Mouse (Mus musculus) adrenal gland, postnatal 10 days (tissue): Measurements from ENCODE around the gene Fxyd3. TPM values are rescaled to one million over a fixed set of nuclear protein-coding genes. Genes with fewer than 3 reads are reported as not detected.
A peak's percentile ranks its signal among the peaks of the same experiment; 100 is the strongest.

Experiments used
- DNase-seq: peaks from one replicate; pipeline ENCODE4 v3.0.0; 2021; ENCODE audit warnings: mixed read lengths
- total RNA-seq, 2 experiments: library from RNA; stranded (reverse); gene quantifications; 2 replicates each; pipeline ENCODE4 v1.2.3; 2021

Fxyd3 gene
- total RNA-seq, 2 experiments from 2014 or later: 4.0 to 5.6 TPM

GRCm38 (mm10) chr7:31070324-31070723, 6.2 kb downstream of the Fxyd3 start:
- DNase-seq: no peak

GRCm38 (mm10) chr7:31069491-31069890, 7.0 kb downstream of the Fxyd3 start:
- no peak for DNase-seq

- DNase-seq: peak; percentile 55
Measured at GRCm38 (mm10) chr7:31067836-31068235, 8.7 kb downstream of the Fxyd3 start.

DNA sequence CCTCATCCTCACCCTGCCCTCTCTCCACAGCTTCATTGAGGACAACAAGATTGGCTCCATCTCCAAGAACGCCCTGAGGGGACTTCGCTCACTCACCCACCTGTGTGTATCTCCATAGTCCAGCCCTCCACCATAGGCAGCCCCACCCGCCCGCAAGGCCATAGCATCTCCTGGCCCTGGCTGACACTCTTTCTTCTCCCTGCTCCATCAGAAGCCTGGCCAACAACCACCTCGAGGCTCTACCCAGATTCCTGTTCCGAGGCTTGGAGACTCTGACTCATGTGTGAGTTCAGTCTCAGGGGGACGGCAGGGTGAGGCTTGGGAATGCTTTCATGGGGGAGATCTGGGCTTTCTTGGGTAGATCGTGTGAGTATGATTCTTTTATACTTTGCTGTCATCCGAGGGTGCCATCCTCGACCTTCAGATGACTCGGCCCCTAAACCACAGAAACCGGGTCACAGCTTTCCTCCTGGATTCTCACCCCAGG, 13.4 kb downstream of the Fxyd3 start:
- no peak for DNase-seq

- no peak for DNase-seq
Measured at GRCm38 (mm10) chr7:31060621-31061010, 15.9 kb downstream of the Fxyd3 start.

DNA sequence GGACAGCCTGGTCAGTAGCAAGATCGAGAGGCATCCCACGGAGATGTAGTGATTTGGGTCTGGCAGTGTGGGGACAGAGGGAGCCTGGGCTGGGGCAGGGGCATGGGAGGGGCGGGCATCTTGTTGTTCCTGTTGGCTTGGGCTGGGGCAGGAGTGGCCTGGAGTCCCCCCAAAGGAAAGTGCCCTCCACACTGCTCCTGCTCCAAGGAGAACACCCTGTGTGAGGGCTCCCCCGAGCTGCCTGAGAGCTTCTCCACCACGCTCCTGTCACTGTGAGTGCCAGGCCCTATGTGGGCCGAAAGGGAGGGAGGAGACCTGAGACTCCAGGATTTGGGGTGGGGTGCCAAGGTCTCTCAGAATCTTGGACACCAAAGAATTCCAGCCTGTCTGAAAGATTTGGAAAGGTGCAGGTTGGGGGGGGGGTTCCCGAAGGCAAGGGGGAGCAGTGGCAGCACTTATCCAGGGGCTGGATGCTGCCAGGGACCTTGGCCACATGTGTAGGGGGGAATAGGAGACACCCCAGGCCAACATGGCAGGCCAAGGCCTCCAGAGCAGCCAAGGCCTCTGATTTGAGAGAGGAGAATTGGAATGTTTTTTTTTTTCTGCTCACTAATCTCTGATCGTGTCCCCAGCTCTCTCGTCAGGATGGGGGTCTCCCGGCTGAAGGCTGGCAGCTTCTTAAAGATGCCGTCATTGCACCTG, 16.4 kb downstream of the Fxyd3 start:
- no peak for DNase-seq

GRCm38 (mm10) chr7:31059108-31059507, 17.4 kb downstream of the Fxyd3 start, which contains the start of gene Lgi4:
Gene Lgi4, plus strand, starts transcription at chr7:31059342.
- DNase-seq: peak; percentile 93

- no peak for DNase-seq
Measured at GRCm38 (mm10) chr7:31058211-31058610, 18.3 kb downstream of the Fxyd3 start.

- DNase-seq: no peak
Measured at GRCm38 (mm10) chr7:31057730-31058129, 18.8 kb downstream of the Fxyd3 start.

- no peak for DNase-seq
Measured at GRCm38 (mm10) chr7:31057071-31057470, 19.4 kb downstream of the Fxyd3 start, which contains the start of gene Fxyd1. Gene Fxyd1, minus strand, starts transcription at chr7:31057199.

- no peak for DNase-seq
Measured at GRCm38 (mm10) chr7:31056448-31056847, 20.1 kb downstream of the Fxyd3 start.

- DNase-seq: peak; percentile 65
Measured at GRCm38 (mm10) chr7:31055883-31056282, 20.6 kb downstream of the Fxyd3 start.

GRCm38 (mm10) chr7:31055354-31055824, 21.1 kb downstream of the Fxyd3 start:
- DNase-seq: peak; percentile 90

DNA sequence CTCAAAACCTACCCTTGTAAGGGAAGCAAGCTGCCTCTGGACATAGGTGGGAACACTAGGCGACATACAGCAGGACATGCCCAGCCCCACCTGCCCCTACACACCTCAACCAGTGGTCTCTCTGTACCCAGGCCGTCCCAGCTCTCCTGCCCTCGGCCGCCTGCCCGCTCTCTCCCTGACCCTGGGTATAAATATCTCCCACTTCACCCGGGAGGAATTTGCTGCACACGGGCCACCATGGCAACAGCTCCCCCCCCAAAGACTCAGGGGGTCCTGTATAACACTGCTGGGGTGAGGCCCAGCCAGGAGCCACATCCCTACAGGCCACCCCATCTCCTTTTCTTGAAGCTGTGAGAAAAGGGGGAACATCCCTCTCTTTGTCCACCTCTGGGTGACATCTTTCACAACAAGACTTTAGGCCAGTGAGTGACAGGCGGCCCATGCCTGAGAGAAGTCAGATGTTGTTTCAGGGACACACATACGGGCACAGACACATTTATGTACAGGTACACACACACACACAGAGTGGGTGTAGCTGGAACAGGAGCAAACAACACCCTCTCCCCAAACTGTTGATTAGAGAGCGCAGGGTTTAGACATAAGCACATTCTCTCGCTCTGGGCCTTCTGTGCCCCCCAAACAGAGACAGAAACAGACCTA, 21.7 kb downstream of the Fxyd3 start:
- peak; percentile 54 for DNase-seq

DNA sequence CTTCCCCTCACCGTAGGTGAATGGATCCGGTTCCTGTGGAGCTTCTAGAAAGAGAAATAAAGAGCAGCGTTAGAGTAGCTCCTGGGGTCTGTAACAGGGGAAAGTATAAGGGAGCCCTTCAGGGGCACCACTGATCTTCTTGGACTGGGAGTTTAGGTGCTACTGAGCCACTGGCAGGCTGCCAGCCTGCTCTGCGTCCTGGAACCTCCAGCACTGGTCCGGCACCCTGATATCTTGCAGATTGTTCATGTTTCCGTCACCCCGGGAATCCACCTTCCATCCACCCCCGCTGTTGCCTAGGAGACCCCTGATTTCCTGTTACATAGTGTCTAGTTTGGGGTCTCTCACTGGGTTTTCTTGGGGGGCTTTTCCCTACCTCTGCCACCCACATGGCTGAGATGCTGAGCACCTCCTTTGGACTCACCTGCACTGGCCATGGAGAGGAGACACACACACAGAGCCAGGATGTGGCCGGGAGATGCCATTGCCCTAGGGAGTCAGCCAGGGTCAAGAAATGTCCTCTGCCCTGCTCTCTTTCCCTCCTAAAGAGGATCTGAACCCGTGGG, 22.5 kb downstream of the Fxyd3 start:
- no peak for DNase-seq

- DNase-seq: peak; percentile 55
Measured at GRCm38 (mm10) chr7:31052636-31053434, 23.7 kb downstream of the Fxyd3 start.

GRCm38 (mm10) chr7:31052251-31052635, 24.3 kb downstream of the Fxyd3 start:
- DNase-seq: no peak

GRCm38 (mm10) chr7:31051321-31052021, 25.0 kb downstream of the Fxyd3 start, which contains the start of gene Fxyd7:
Gene Fxyd7, minus strand, starts transcription at chr7:31051467.
- no peak for DNase-seq

- DNase-seq: no peak
Measured at GRCm38 (mm10) chr7:31050921-31051320, 25.6 kb downstream of the Fxyd3 start.

- no peak for DNase-seq
Measured at GRCm38 (mm10) chr7:31050487-31050886, 26.0 kb downstream of the Fxyd3 start.

DNA sequence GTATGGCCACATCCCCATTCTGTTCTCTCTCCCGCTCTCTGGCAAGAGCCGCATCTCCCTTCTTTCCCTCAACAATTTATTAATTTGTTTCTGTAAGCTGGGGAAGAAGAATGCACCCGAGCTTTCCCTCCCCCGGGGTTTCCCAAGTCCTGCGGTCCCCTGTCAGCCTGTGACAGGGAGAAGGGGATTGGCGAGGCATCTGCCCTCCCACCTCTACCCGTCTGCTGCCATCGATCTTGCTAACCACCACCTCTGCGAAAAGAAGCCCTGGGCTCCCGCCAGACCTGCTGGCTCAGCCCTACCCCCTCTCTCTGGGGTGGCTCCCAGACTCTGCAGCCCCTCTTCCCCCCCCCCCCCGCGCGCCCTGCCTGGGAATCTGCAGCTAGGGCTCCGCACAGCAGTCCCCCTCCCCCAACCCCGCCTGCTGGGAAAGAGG, 26.6 kb downstream of the Fxyd3 start:
- no peak for DNase-seq
